Mouse (Mus musculus) hindbrain, embryonic 11.5 days (tissue): Measurements from ENCODE around the gene Minpp1. TPM values are rescaled to one million over a fixed set of nuclear protein-coding genes. Genes with fewer than 3 reads are reported as not detected.
"Not testable (repeated sequence)": the region's sequence is repeated elsewhere in the genome, so short reads cannot be mapped to it uniquely, and the experiment has no call there.

Source experiments
- ATAC-seq: fragments of 200-750 bp; cut with Nextera tagmentation; 2 replicates; pipeline ENCODE4 v1.8.0; 2017; ENCODE audit warnings: mild to moderate bottlenecking, moderate TSS enrichment, moderate library complexity; ENCODE audit not compliant: low FRiP score
- DNase-seq: peaks from one replicate; pipeline ENCODE4 v3.0.0-alpha.2; 2015; ENCODE audit warnings: low spot score
- H3K27ac ChIP-seq: fragments of 300-500 bp; sonication (generic); 2 replicates; pipeline ENCODE4 v1.5.1; 2014; ENCODE audit warnings: mild to moderate bottlenecking, low read depth, low read length
- H3K27me3 ChIP-seq: fragments of 300-500 bp; sonication (generic); 2 replicates; pipeline ENCODE4 v1.6.1; 2014; ENCODE audit warnings: mild to moderate bottlenecking, low read length, moderate library complexity, mixed read lengths; ENCODE audit not compliant: control insufficient read depth, insufficient read depth
- H3K36me3 ChIP-seq: fragments of 300-500 bp; sonication (generic); 2 replicates; pipeline ENCODE4 v1.6.1; 2014; ENCODE audit warnings: mild to moderate bottlenecking, low read length, moderate library complexity, mixed read lengths; ENCODE audit not compliant: control insufficient read depth, insufficient read depth
- H3K4me1 ChIP-seq: fragments of 300-500 bp; sonication (generic); replicated peaks from 2 replicates; pipeline ENCODE4 v1.6.1; 2014; ENCODE audit warnings: low read length, mixed read lengths; ENCODE audit not compliant: control insufficient read depth, insufficient read depth
- H3K4me2 ChIP-seq: fragments of 300-500 bp; sonication (generic); replicated peaks from 2 replicates; pipeline ENCODE4 v1.6.1; 2014; ENCODE audit warnings: mild to moderate bottlenecking, low read depth, low read length
- H3K4me3 ChIP-seq: fragments of 300-500 bp; sonication (generic); 2 replicates; pipeline ENCODE4 v1.5.1; 2014; ENCODE audit warnings: low read depth, low read length
- H3K9ac ChIP-seq: fragments of 300-500 bp; sonication (generic); 2 replicates; pipeline ENCODE4 v1.6.1; 2014; ENCODE audit warnings: low read depth, low read length
- H3K9me3 ChIP-seq: fragments of 300-500 bp; sonication (generic); 2 replicates; pipeline ENCODE4 v1.6.1; 2016; ENCODE audit warnings: low read length; ENCODE audit not compliant: control insufficient read depth
- WGBS: fragments of 180-500 bp; shearing (Covaris S2); extraction: QIAGEN DNeasy Blood & Tissue Kit; methylation state at CpG from one replicate; pipeline ENCODE4 v1.1.7; 2014; 5-methylcytosine and 5-hydroxymethylcytosine counted together
- polyA plus RNA-seq: library from polyadenylated mRNA; unstranded; fragments of >200 nt; fragmentation: Nextera tagmentation; extraction: Ambion mirVana; gene quantifications from 2 replicates; pipeline ENCODE4 v1.2.1, GENCODE M21; 2014

Minpp1 gene
- polyA plus RNA-seq, result 64.8 and 68.8 TPM in 2 replicates

DNA sequence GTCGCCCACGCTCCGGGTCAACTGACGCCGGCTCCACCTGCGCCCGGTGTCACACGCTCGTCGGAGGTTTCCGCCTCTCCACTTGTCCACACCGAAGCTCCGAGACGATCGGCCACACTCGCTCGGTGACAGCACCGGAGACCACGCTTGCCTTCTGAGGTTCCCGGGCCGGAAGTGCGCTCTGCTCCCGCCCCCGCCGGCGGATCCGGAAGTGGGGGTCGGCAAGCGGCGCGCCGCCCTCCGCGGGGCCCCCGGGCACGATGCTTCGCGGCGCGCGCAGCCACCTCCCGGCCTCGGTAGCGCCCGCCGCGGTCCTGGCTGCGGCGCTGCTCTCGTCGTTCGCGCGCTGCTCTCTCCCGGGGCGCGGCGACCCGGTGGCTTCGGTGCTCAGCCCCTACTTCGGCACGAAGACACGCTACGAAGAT is at the start of gene Minpp1:
Gene Minpp1, plus strand, starts transcription at position 89 of the 425 bp plus-strand sequence.
- ATAC-seq (peak; percentile 93), DNase-seq (peak; percentile 91)
- Histone ChIP-seq H3K9me3 (no peaks in the 10 kb centered on the region), H3K27ac (peak within 1 kb of the TSS; percentile 84), H3K4me1 (no peaks in the 10 kb centered on the region), H3K4me2 (peak within 1 kb of the TSS; percentile 70), H3K9ac (peak within 1 kb of the TSS; percentile 79), H3K4me3 (peak within 1 kb of the TSS; percentile 74), H3K36me3 (no peaks in the 10 kb centered on the region), H3K27me3 (no peaks in the 10 kb centered on the region)
- under 1% methylated on average over 63 of the region's 64 CpGs for WGBS

DNA sequence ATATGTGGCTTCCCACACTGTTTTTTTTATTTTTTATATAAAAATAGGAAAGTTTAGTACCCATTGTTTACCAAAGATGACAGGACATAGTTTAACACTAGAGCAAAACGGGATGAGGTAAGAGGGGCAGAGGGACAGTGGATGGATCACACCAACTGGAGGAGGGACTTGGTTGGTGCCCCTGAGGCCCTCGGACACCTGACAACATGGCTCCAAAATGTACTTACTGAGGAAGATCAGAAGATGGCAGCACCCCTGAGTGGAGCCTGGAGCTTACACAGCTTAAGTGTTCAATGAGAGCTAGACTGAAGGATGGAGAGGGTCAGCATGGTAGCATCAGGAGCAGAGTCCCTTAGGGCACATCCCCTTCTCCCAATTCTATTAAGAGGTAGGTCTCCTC is 46.2 kb upstream of the Minpp1 start:
- Histone ChIP-seq H3K27me3 (no peaks in the 10 kb centered on the region), H3K4me1 (no peaks in the 10 kb centered on the region), H3K4me2 (no peak overlapping the region), H3K4me3 (no peak overlapping the region), H3K9me3 (no peaks in the 10 kb centered on the region), H3K27ac (no peak overlapping the region), H3K9ac (no peak overlapping the region), H3K36me3 (no peaks in the 10 kb centered on the region)
- WGBS, result 93% methylated on average over 2 of the region's 2 CpGs
- DNase-seq (no peak), ATAC-seq (0 out of 2 replicates have a peak, but pooled peaks have one; percentile 35)

DNA sequence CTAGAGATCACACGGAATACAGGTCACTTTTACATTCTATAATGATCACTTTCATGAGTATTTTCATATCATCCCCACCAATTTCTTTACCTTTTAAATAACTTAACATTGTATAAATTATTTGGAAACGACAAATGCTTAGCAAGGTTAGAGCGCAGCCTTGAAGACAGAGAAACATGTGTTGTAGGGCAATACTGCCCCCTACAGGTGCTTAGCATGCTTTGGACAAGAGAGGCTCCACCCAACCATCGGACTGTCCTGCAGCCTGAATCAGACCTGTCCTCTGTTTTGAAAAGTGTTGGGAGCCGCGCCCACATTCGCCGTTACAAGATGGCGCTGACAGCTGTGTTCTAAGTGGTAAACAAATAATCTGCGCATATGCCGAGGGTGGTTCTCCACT is 44.0 kb upstream of the Minpp1 start:
- no peak for DNase-seq
- no peaks in the 10 kb centered on the region for H3K9me3 ChIP-seq
- H3K4me1 ChIP-seq, result no peaks in the 10 kb centered on the region
- no peaks in the 10 kb centered on the region for H3K27me3 ChIP-seq
- H3K4me2 ChIP-seq, result no peak overlapping the region
- no peak for ATAC-seq
- WGBS, result 97% methylated on average over 10 of the region's 11 CpGs
- H3K9ac ChIP-seq, result no peak overlapping the region
- H3K4me3 ChIP-seq, result no peak overlapping the region
- no peaks in the 10 kb centered on the region for H3K36me3 ChIP-seq
- no peak overlapping the region for H3K27ac ChIP-seq

DNA sequence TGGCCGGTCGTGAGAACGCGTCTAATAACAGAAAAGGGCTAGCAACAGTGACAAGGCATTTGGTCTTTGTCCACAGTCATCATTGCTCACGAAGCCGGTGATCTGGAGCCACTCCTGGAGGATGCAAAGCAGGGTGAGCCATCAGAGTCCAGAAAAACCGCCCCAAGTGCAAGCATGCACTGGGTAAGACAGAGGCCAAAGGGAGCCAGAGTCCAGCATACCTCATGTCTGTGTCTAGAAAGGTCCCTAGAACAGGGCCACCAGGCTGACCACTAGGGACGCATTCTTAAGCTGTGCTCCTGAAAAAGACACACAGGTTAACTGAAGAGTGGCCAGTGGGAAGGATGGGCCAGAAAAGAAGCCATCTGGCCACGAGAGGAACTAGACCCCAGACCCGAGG is 36.6 kb upstream of the Minpp1 start:
- no peak for ATAC-seq
- DNase-seq, result no peak
- Histone ChIP-seq H3K27me3 (no peaks in the 10 kb centered on the region), H3K27ac (no peak overlapping the region), H3K9me3 (no peaks in the 10 kb centered on the region), H3K36me3 (no peaks in the 10 kb centered on the region), H3K4me3 (no peak overlapping the region), H3K4me1 (no peaks in the 10 kb centered on the region), H3K4me2 (no peak overlapping the region), H3K9ac (no peak overlapping the region)
- 96% methylated on average over 10 of the region's 10 CpGs for WGBS

DNA sequence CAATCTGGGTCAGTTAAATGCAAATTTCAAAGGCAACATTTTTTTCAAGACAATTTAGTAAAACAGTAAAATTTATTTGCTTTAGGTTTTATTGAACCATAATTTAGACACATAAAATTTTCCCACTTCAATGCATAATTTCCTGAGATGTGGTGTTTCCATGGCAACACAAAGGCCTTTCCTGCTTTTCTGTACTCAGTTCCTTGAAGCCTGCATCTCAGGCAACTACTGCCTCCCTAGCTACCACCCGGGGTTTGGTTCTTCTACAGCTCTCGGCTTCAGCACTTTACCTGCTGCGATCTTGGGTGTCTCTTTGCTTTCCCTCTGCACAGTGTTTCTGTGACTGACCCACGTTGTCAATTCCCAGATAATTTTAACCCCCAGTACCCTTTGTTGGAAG is 33.3 kb upstream of the Minpp1 start:
- H3K9ac ChIP-seq, result no peak overlapping the region
- DNase-seq (no peak), ATAC-seq (no peak)
- H3K36me3 ChIP-seq, result no peaks in the 10 kb centered on the region
- WGBS, result 82% methylated on average over 4 of the region's 4 CpGs
- no peaks in the 10 kb centered on the region for H3K4me1 ChIP-seq
- no peak overlapping the region for H3K27ac ChIP-seq
- no peaks in the 10 kb centered on the region for H3K9me3 ChIP-seq
- no peak overlapping the region for H3K4me3 ChIP-seq
- no peak overlapping the region for H3K4me2 ChIP-seq
- no peaks in the 10 kb centered on the region for H3K27me3 ChIP-seq

DNA sequence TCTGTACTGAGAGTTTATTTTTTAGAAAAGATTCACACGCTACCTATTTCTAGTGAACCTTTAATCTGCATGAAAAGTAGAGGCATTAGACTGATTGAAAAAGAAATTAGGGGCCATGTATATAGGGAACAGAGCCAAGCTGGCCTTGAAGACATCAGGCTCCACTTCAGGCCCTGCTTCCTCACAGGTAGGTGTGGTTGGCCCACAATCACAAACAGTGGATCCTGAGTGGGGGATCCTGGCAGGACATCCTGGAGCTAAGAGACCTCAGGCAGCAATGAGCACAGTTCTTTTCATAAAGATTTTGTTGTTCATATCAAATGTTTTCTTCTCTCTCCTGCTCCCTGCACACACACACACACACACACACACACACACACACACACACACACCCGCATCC is 28.8 kb upstream of the Minpp1 start:
- no peak overlapping the region for H3K9ac ChIP-seq
- H3K4me3 ChIP-seq, result no peak overlapping the region
- no peaks in the 10 kb centered on the region for H3K27me3 ChIP-seq
- 92% methylated on average over 2 of the region's 2 CpGs for WGBS
- no peaks in the 10 kb centered on the region for H3K36me3 ChIP-seq
- no peak for ATAC-seq
- no peak for DNase-seq
- H3K4me2 ChIP-seq, result no peak overlapping the region
- no peak overlapping the region for H3K27ac ChIP-seq
- H3K4me1 ChIP-seq, result no peaks in the 10 kb centered on the region
- no peaks in the 10 kb centered on the region for H3K9me3 ChIP-seq

DNA sequence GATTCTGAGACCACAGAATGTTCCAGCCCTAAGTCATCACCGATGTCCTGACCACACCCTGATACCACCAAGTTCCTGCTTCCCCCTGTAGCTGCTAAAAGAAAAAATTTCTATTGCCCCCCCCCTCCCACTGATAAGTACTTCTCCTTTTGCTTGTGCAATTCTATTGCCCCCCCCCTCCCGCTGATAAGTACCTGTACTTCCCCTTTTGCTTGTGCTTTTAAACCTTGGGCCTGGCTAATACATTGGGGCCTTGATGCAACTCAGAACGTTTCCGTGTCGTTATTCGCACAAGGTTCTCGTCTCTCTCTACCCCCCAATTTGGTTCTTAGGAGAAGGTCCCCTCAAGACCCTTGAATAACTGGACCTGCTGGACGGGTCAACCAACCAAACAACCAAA is 27.9 kb upstream of the Minpp1 start:
- not testable (repeated sequence) for H3K27me3 ChIP-seq, H3K27ac ChIP-seq
- WGBS, result 83% methylated on average over 8 of the region's 8 CpGs

DNA sequence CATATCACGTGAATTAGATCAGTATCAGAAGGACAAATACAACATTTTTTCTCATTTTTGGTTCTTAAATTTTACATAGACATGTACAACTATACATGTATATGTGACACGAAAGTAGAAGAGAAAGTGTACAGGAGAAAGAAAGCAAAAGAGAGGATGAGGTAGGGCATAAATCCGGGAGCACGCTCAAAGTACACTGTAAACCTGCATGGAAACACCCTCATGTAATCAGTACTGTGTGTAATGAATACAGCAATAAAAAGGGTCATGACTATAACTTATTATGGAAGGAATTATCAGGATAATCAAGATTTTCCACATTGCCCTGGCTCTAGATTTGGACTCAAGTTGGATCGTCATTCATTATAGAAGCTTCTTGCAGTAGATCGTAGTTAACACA is 22.5 kb upstream of the Minpp1 start:
- H3K4me3 ChIP-seq, result no peak overlapping the region
- ATAC-seq (no peak), DNase-seq (no peak)
- no peaks in the 10 kb centered on the region for H3K36me3 ChIP-seq
- no peak overlapping the region for H3K9ac ChIP-seq
- H3K27ac ChIP-seq, result no peak overlapping the region
- no peaks in the 10 kb centered on the region for H3K4me1 ChIP-seq
- H3K27me3 ChIP-seq, result no peaks in the 10 kb centered on the region
- WGBS, result 88% methylated on average over 6 of the region's 6 CpGs
- H3K9me3 ChIP-seq, result no peaks in the 10 kb centered on the region
- H3K4me2 ChIP-seq, result no peak overlapping the region

More for the DNA sequence above, 27.9 kb upstream of the Minpp1 start:
- H3K9ac ChIP-seq, H3K4me2 ChIP-seq, H3K4me1 ChIP-seq, DNase-seq, H3K4me3 ChIP-seq, H3K9me3 ChIP-seq, H3K36me3 ChIP-seq, ATAC-seq: not testable (repeated sequence)

DNA sequence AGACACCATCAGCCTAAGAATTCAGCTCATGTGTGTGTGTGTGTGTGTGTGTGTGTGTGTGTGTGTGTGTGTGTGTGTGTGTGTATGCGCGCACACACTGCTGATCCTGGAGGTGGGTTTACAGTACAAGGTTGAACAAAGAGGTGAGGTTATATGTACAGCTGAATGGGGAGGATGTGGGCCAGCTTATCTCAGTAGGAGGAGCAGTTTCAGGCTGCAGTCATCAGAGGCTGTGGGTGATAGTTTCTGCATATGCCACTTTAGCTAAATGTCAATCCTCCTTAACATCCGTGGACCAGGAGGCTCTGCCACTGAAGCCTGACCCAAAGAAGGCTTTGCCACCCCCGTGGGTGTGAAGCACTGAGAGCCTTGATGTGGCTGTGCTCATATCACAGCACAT is 20.3 kb upstream of the Minpp1 start:
- H3K4me1 ChIP-seq, result no peaks in the 10 kb centered on the region
- WGBS, result 91% methylated on average over 4 of the region's 4 CpGs
- no peaks in the 10 kb centered on the region for H3K9me3 ChIP-seq
- H3K27me3 ChIP-seq, result no peaks in the 10 kb centered on the region
- no peak for ATAC-seq
- DNase-seq, result no peak
- no peak overlapping the region for H3K4me3 ChIP-seq
- H3K36me3 ChIP-seq, result no peaks in the 10 kb centered on the region
- H3K4me2 ChIP-seq, result no peak overlapping the region
- no peak overlapping the region for H3K27ac ChIP-seq
- H3K9ac ChIP-seq, result no peak overlapping the region
